Mouse (Mus musculus) embryonic facial prominence, embryonic 11.5 days (tissue): Measurements from ENCODE around the gene Hectd3. TPM values are rescaled to one million over a fixed set of nuclear protein-coding genes. Genes with fewer than 3 reads are reported as not detected.

ENCODE experiments used
- ATAC-seq: fragments of 200-750 bp; cut with Nextera tagmentation; replicated peaks from 2 replicates; pipeline ENCODE4 v1.8.0; 2017; ENCODE audit warnings: low read depth; ENCODE audit not compliant: insufficient number of reproducible peaks, low FRiP score, low TSS enrichment
- DNase-seq: peaks from one replicate; pipeline ENCODE4 v3.0.0-alpha.2; 2015; ENCODE audit warnings: low spot score
- H3K27ac ChIP-seq: fragments of 300-500 bp; sonication (generic); replicated peaks from 2 replicates; pipeline ENCODE4 v1.5.1; 2014; ENCODE audit warnings: mild to moderate bottlenecking, low read depth, low read length, control low read depth
- H3K27me3 ChIP-seq: fragments of 300-500 bp; sonication (generic); 2 replicates; pipeline ENCODE4 v1.6.1; 2014; ENCODE audit warnings: mild to moderate bottlenecking, low read length, moderate library complexity, mixed read lengths; ENCODE audit not compliant: control insufficient read depth, insufficient read depth
- H3K36me3 ChIP-seq: fragments of 300-500 bp; sonication (generic); replicated peaks from 2 replicates; pipeline ENCODE4 v1.6.1; 2014; ENCODE audit warnings: low read depth, mild to moderate bottlenecking, low read length, moderate library complexity, mixed read lengths; ENCODE audit not compliant: control insufficient read depth, insufficient read depth
- H3K4me1 ChIP-seq: fragments of 300-500 bp; sonication (generic); 2 replicates; pipeline ENCODE4 v1.6.1; 2014; ENCODE audit warnings: low read length, mixed read lengths; ENCODE audit not compliant: control insufficient read depth, insufficient read depth
- H3K4me2 ChIP-seq: fragments of 300-500 bp; sonication (generic); 2 replicates; pipeline ENCODE4 v1.6.1; 2014; ENCODE audit warnings: low read depth, mild to moderate bottlenecking, control low read depth, low read length, moderate library complexity
- H3K4me3 ChIP-seq: fragments of 300-500 bp; sonication (generic); 2 replicates; pipeline ENCODE4 v1.5.1; 2014; ENCODE audit warnings: low read depth, low read length, control low read depth
- H3K9ac ChIP-seq: fragments of 300-500 bp; sonication (generic); replicated peaks from 2 replicates; pipeline ENCODE4 v1.6.1; 2014; ENCODE audit warnings: mild to moderate bottlenecking, control low read depth, low read length
- H3K9me3 ChIP-seq: fragments of 300-500 bp; sonication (generic); replicated peaks from 2 replicates; pipeline ENCODE4 v1.6.1; 2016; ENCODE audit warnings: mild to moderate bottlenecking, low read length, inconsistent platforms, mixed read lengths; ENCODE audit not compliant: control insufficient read depth
- WGBS: fragments of 180-500 bp; shearing (Covaris S2); extraction: QIAGEN DNeasy Blood & Tissue Kit; methylation state at CpG from one replicate; pipeline ENCODE4 v1.1.7; 2014; 5-methylcytosine and 5-hydroxymethylcytosine counted together
- polyA plus RNA-seq: library from polyadenylated mRNA; unstranded; fragments of >200 nt; fragmentation: Nextera tagmentation; extraction: Ambion mirVana; gene quantifications from 2 replicates; pipeline ENCODE4 v1.2.1, GENCODE M21; 2014

The Hectd3 gene
- polyA plus RNA-seq, 1 experiment from 2014 or later: 6.1 TPM

GRCm38 (mm10) chr4:117005611-117006400, 10.7 kb downstream of the Hectd3 start:
- no peak overlapping the region for H3K27ac ChIP-seq
- H3K4me3 ChIP-seq: no peak overlapping the region
- H3K27me3 ChIP-seq: no peaks in the 10 kb centered on the region
- H3K4me2 ChIP-seq: no peak overlapping the region
- H3K36me3 ChIP-seq: no peaks in the 10 kb centered on the region; the same call in 1 of the 2 replicates
- no peak overlapping the region for H3K9ac ChIP-seq
- DNase-seq (no peak), ATAC-seq (no peak)
- WGBS: 76% methylated on average over 7 of the region's 7 CpGs
- no peaks in the 10 kb centered on the region for H3K9me3 ChIP-seq
- H3K4me1 ChIP-seq: peaks cover 2% of the 10 kb centered on the region; the same call in 1 of the 2 replicates

DNA sequence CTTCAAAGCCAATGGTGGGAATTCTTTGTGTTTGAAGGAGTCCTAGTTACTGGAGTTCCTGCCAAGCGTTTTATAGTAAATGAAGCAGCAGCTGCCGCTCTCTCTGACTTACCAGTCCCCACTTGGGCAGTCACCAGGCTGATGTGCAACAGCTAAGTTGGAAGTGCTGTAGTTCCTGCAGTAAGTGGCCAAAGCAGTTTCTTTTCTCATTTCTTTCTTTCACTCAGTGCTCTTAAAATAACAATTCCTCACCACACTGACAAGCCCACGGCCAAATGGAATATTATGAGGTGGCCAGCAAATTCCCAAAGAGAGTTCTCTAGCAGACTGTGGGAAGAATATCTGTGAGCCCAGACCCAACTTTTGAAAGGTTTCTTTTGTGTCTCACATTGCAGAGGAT, 11.9 kb downstream of the Hectd3 start:
- H3K9me3 ChIP-seq: no peaks in the 10 kb centered on the region
- no peak for DNase-seq
- 69% methylated on average over 3 of the region's 3 CpGs for WGBS
- H3K9ac ChIP-seq: no peak overlapping the region
- ATAC-seq: no peak
- no peaks in the 10 kb centered on the region for H3K36me3 ChIP-seq
- no peak overlapping the region for H3K27ac ChIP-seq
- no peak overlapping the region for H3K4me3 ChIP-seq
- no peaks in the 10 kb centered on the region for H3K27me3 ChIP-seq
- no peak overlapping the region for H3K4me2 ChIP-seq
- H3K4me1 ChIP-seq: peaks cover 2% of the 10 kb centered on the region; the same call in 1 of the 2 replicates

GRCm38 (mm10) chr4:117010231-117010630, 15.1 kb downstream of the Hectd3 start:
- H3K4me3 ChIP-seq: no peak overlapping the region
- DNase-seq (no peak), ATAC-seq (no peak)
- H3K9me3 ChIP-seq: no peaks in the 10 kb centered on the region
- H3K9ac ChIP-seq: no peak overlapping the region
- no peaks in the 10 kb centered on the region for H3K27me3 ChIP-seq
- no peaks in the 10 kb centered on the region for H3K36me3 ChIP-seq
- H3K4me1 ChIP-seq: no peaks in the 10 kb centered on the region
- no peak overlapping the region for H3K27ac ChIP-seq
- 88% methylated on average over 5 of the region's 5 CpGs for WGBS
- H3K4me2 ChIP-seq: no peak overlapping the region

GRCm38 (mm10) chr4:117013596-117013995, 18.5 kb downstream of the Hectd3 start:
- no peak overlapping the region for H3K4me3 ChIP-seq
- no peaks in the 10 kb centered on the region for H3K4me1 ChIP-seq
- no peak overlapping the region for H3K4me2 ChIP-seq
- H3K9ac ChIP-seq: no peak overlapping the region
- H3K36me3 ChIP-seq: no peaks in the 10 kb centered on the region
- DNase-seq: no peak
- H3K27ac ChIP-seq: no peak overlapping the region
- no peaks in the 10 kb centered on the region for H3K9me3 ChIP-seq
- no peak for ATAC-seq
- H3K27me3 ChIP-seq: no peaks in the 10 kb centered on the region
- WGBS: 88% methylated on average over 6 of the region's 6 CpGs

DNA sequence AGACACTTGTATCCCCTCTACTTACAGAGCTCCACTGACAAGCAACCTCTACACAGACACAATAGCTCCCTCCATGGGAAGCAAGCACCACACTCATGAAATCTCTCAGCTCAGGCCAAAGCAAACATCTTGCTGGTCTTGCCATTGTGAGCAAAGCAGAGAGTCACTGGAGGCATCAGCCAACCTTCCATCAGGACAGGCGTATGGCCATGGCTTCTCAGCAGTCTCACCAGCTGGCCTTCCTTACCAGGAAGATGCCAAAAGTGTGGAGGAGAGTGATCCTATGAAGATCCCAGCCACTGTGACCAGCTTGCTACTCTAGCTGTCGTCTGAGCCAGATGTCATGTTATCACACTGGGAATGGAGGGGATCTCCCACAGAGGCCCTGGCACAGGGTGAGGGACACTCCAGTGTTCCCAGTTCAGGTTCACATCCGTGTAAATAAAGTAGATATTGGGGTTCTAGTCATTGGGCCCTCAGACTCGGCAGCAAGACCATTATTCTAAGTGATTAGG, 19.8 kb downstream of the Hectd3 start:
- Histone ChIP-seq H3K36me3 (no peaks in the 10 kb centered on the region), H3K4me3 (no peak overlapping the region), H3K4me2 (no peak overlapping the region), H3K27ac (no peak overlapping the region), H3K9ac (no peak overlapping the region), H3K27me3 (no peaks in the 10 kb centered on the region), H3K9me3 (no peaks in the 10 kb centered on the region), H3K4me1 (peaks cover under 1% of the 10 kb centered on the region; the same call in 1 of the 2 replicates)
- DNase-seq (no peak), ATAC-seq (no peak)
- WGBS: 63% methylated on average over 4 of the region's 4 CpGs

GRCm38 (mm10) chr4:117017738-117018137, 22.6 kb downstream of the Hectd3 start:
- no peaks in the 10 kb centered on the region; the same call in 1 of the 2 replicates for H3K36me3 ChIP-seq
- no peak for DNase-seq
- no peaks in the 10 kb centered on the region for H3K9me3 ChIP-seq
- no peak overlapping the region for H3K4me2 ChIP-seq
- H3K27ac ChIP-seq: no peak overlapping the region
- H3K4me3 ChIP-seq: no peak overlapping the region
- no peak for ATAC-seq
- H3K27me3 ChIP-seq: no peaks in the 10 kb centered on the region
- WGBS: 92% methylated on average over 2 of the region's 2 CpGs
- H3K4me1 ChIP-seq: peaks cover 4% of the 10 kb centered on the region
- H3K9ac ChIP-seq: no peak overlapping the region

- no peaks in the 10 kb centered on the region; the same call in 1 of the 2 replicates for H3K36me3 ChIP-seq
- 87% methylated on average over 7 of the region's 7 CpGs for WGBS
- H3K9ac ChIP-seq: no peak overlapping the region
- ATAC-seq (no peak), DNase-seq (no peak)
- no peaks in the 10 kb centered on the region for H3K9me3 ChIP-seq
- H3K4me2 ChIP-seq: no peak overlapping the region
- H3K4me3 ChIP-seq: no peak overlapping the region
- peaks cover 4% of the 10 kb centered on the region for H3K4me1 ChIP-seq
- no peak overlapping the region for H3K27ac ChIP-seq
- H3K27me3 ChIP-seq: no peaks in the 10 kb centered on the region
Measured at GRCm38 (mm10) chr4:117018327-117018726, 23.2 kb downstream of the Hectd3 start.
